Mouse (Mus musculus): ENCODE measurements around the gene Zc3h7a. TPM values are rescaled to one million over a fixed set of nuclear protein-coding genes. Genes with fewer than 3 reads are reported as not detected.
A peak's percentile ranks its signal among the peaks of the same experiment; 100 is the strongest.

Gene Zc3h7a
- polyA plus RNA-seq, 1 experiment: 609 TPM

GRCm38 (mm10) chr16:11125371-11125770 is 50.8 kb downstream of the Zc3h7a start:
- Histone ChIP-seq H3K27ac (ENCODE audit: insufficient read depth, low read depth, low read length) (no peak overlapping the region), H3K4me1 (ENCODE audit: control insufficient read depth, insufficient read depth, low read length) (peaks cover 4% of the 10 kb centered on the region; the same call in 1 of the 2 replicates), H3K4me3 (ENCODE audit: insufficient read depth, low read depth, low read length) (no peak overlapping the region)
- 87% methylated on average over 2 of the region's 2 CpGs for WGBS
- no peak for TF ChIP-seq POLR2A (IDR thresholded peaks at IDR 0.05; ENCODE audit: insufficient read depth, low read depth, low read length)
- TF ChIP-seq CTCF (IDR thresholded peaks at IDR 0.05; ENCODE audit: insufficient read depth, low read depth, low read length): no peak

GRCm38 (mm10) chr16:11124110-11124509 is 52.1 kb downstream of the Zc3h7a start:
- TF ChIP-seq POLR2A (IDR thresholded peaks at IDR 0.05; ENCODE audit: insufficient read depth, low read depth, low read length) (no peak), CTCF (IDR thresholded peaks at IDR 0.05; ENCODE audit: insufficient read depth, low read depth, low read length) (no peak)
- WGBS: 86% methylated on average over 1 of the region's 1 CpGs
- Histone ChIP-seq H3K4me1 (ENCODE audit: control insufficient read depth, insufficient read depth, low read length) (peaks cover 4% of the 10 kb centered on the region; the same call in 1 of the 2 replicates), H3K4me3 (ENCODE audit: insufficient read depth, low read depth, low read length) (no peak overlapping the region), H3K27ac (ENCODE audit: insufficient read depth, low read depth, low read length) (no peak overlapping the region)

GRCm38 (mm10) chr16:11122625-11123024 is 53.6 kb downstream of the Zc3h7a start:
- Histone ChIP-seq H3K4me3 (ENCODE audit: insufficient read depth, low read depth, low read length) (no peak overlapping the region), H3K4me1 (ENCODE audit: control insufficient read depth, insufficient read depth, low read length) (no peaks in the 10 kb centered on the region), H3K27ac (ENCODE audit: insufficient read depth, low read depth, low read length) (no peak overlapping the region)
- WGBS: 84% methylated on average over 2 of the region's 2 CpGs
- TF ChIP-seq CTCF (IDR thresholded peaks at IDR 0.05; ENCODE audit: insufficient read depth, low read depth, low read length) (no peak), POLR2A (IDR thresholded peaks at IDR 0.05; ENCODE audit: insufficient read depth, low read depth, low read length) (no peak)

GRCm38 (mm10) chr16:11109198-11109740 is 66.9 kb downstream of the Zc3h7a start:
- H3K27ac ChIP-seq (ENCODE audit: insufficient read depth, low read depth, low read length): peak overlapping the region; percentile 60
- no peak overlapping the region for H3K4me3 ChIP-seq (ENCODE audit: insufficient read depth, low read depth, low read length)
- TF ChIP-seq POLR2A (IDR thresholded peaks at IDR 0.05; ENCODE audit: insufficient read depth, low read depth, low read length) (no peak), CTCF (IDR thresholded peaks at IDR 0.05; ENCODE audit: insufficient read depth, low read depth, low read length) (no peak)
- H3K4me1 ChIP-seq (ENCODE audit: control insufficient read depth, insufficient read depth, low read length): peaks cover 3% of the 10 kb centered on the region; the same call in 1 of the 2 replicates
- WGBS: 28% methylated on average over 4 of the region's 4 CpGs

GRCm38 (mm10) chr16:11104905-11105304 is 71.3 kb downstream of the Zc3h7a start:
- peak overlapping the region; percentile 83 for H3K27ac ChIP-seq (ENCODE audit: insufficient read depth, low read depth, low read length)
- WGBS: 57% methylated on average over 1 of the region's 1 CpGs
- peaks cover 3% of the 10 kb centered on the region; the same call in 1 of the 2 replicates for H3K4me1 ChIP-seq (ENCODE audit: control insufficient read depth, insufficient read depth, low read length)
- TF ChIP-seq CTCF (IDR thresholded peaks at IDR 0.05; ENCODE audit: insufficient read depth, low read depth, low read length) (no peak), POLR2A (IDR thresholded peaks at IDR 0.05; ENCODE audit: insufficient read depth, low read depth, low read length) (no peak)
- no peak overlapping the region for H3K4me3 ChIP-seq (ENCODE audit: insufficient read depth, low read depth, low read length)

- 69% methylated on average over 3 of the region's 3 CpGs for WGBS
These were observed 78.9 kb downstream of the Zc3h7a start for GRCm38 (mm10) chr16:11097301-11097700.

GRCm38 (mm10) chr16:11093717-11094386 is 82.3 kb downstream of the Zc3h7a start:
- 88% methylated on average over 13 of the region's 13 CpGs for WGBS
- peaks cover 23% of the 10 kb centered on the region for H3K4me1 ChIP-seq (ENCODE audit: control insufficient read depth, insufficient read depth, low read length)
- peak overlapping the region; percentile 69 for H3K27ac ChIP-seq (ENCODE audit: insufficient read depth, low read depth, low read length)

More at GRCm38 (mm10) chr16:11097301-11097700, 78.9 kb downstream of the Zc3h7a start:
- Histone ChIP-seq H3K4me3 (ENCODE audit: insufficient read depth, low read depth, low read length) (no peak overlapping the region), H3K27ac (ENCODE audit: insufficient read depth, low read depth, low read length) (peak overlapping the region; percentile 44; the same call in 1 of the 2 replicates), H3K4me1 (ENCODE audit: control insufficient read depth, insufficient read depth, low read length) (peaks cover 11% of the 10 kb centered on the region)
- TF ChIP-seq POLR2A (IDR thresholded peaks at IDR 0.05; ENCODE audit: insufficient read depth, low read depth, low read length) (no peak), CTCF (IDR thresholded peaks at IDR 0.05; ENCODE audit: insufficient read depth, low read depth, low read length) (no peak)

GRCm38 (mm10) chr16:11092523-11092922 is 83.7 kb downstream of the Zc3h7a start:
- Histone ChIP-seq H3K4me3 (ENCODE audit: insufficient read depth, low read depth, low read length) (no peak overlapping the region), H3K27ac (ENCODE audit: insufficient read depth, low read depth, low read length) (peak overlapping the region; percentile 63), H3K4me1 (ENCODE audit: control insufficient read depth, insufficient read depth, low read length) (peaks cover 31% of the 10 kb centered on the region)
- 15% methylated on average over 3 of the region's 3 CpGs for WGBS
- TF ChIP-seq CTCF (IDR thresholded peaks at IDR 0.05; ENCODE audit: insufficient read depth, low read depth, low read length): no peak
- TF ChIP-seq POLR2A (IDR thresholded peaks at IDR 0.05; ENCODE audit: insufficient read depth, low read depth, low read length): no peak

More at GRCm38 (mm10) chr16:11093717-11094386, 82.3 kb downstream of the Zc3h7a start:
- no peak overlapping the region for H3K4me3 ChIP-seq (ENCODE audit: insufficient read depth, low read depth, low read length)
- no peak for TF ChIP-seq CTCF (IDR thresholded peaks at IDR 0.05; ENCODE audit: insufficient read depth, low read depth, low read length)
- no peak for TF ChIP-seq POLR2A (IDR thresholded peaks at IDR 0.05; ENCODE audit: insufficient read depth, low read depth, low read length)

GRCm38 (mm10) chr16:11092061-11092460 is 84.1 kb downstream of the Zc3h7a start:
- no peak for TF ChIP-seq CTCF (IDR thresholded peaks at IDR 0.05; ENCODE audit: insufficient read depth, low read depth, low read length)
- no peak for TF ChIP-seq POLR2A (IDR thresholded peaks at IDR 0.05; ENCODE audit: insufficient read depth, low read depth, low read length)
- H3K4me3 ChIP-seq (ENCODE audit: insufficient read depth, low read depth, low read length): no peak overlapping the region
- peak overlapping the region; percentile 49; the same call in 1 of the 2 replicates for H3K27ac ChIP-seq (ENCODE audit: insufficient read depth, low read depth, low read length)
- H3K4me1 ChIP-seq (ENCODE audit: control insufficient read depth, insufficient read depth, low read length): peaks cover 33% of the 10 kb centered on the region
- WGBS: 72% methylated on average over 4 of the region's 4 CpGs

Measured in olfactory bulb, adult 2 months (tissue).